Comparison of ENCODE assay signal across 27 mouse cellular contexts in the genomic region with DNA sequence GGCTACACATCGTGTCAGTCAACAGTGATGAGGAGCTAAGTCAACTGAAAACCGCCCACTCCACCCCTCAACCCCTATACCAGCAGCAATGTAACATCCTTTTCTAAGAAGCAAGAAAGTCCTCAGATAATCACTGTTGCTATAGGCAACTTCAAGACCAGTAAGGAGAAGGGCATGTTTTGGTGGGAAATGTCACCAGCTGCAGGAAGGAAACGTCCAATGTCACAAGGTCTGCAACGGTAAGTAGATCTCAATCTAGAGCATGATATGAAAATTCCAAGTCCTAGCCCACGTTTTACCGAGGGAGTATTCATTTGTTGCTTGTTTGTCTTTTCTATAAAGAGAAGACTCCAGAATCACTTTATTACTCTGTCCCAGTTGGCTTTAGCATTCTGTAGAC.
"Had no signal": no experiment of that assay in that cellular context is flagged by ENCODE, and none has a peak within 500 bp of the region (broad histone marks: within the 10 kb centered on the region; RNA-seq: fewer than 3 reads in every experiment).

No protein-coding gene starts in this region.

- H3K9ac ChIP-seq: limb, embryonic 12.5 days; limb, embryonic 13.5 days; limb, embryonic 15.5 days; liver, embryonic 12.5 days; liver, embryonic 13.5 days; liver, embryonic 14.5 days; liver, embryonic 15.5 days; liver, postnatal 0 days; lung, embryonic 14.5 days; lung, embryonic 15.5 days; midbrain, embryonic 12.5 days; midbrain, embryonic 13.5 days; midbrain, embryonic 15.5 days had no signal

- H3K36me3 ChIP-seq: limb, embryonic 10.5 days; limb, embryonic 15.5 days; liver, embryonic 12.5 days; liver, embryonic 13.5 days; liver, embryonic 15.5 days; lung, embryonic 15.5 days; midbrain, embryonic 10.5 days; midbrain, embryonic 12.5 days; midbrain, embryonic 13.5 days; midbrain, embryonic 15.5 days had no signal

- DNase-seq: left cerebral cortex, postnatal 4 days; liver; liver, embryonic 13.5 days; liver, postnatal 0 days; lung, adult 18-20 months; lung, adult 2 months; lung, embryonic 14.5 days; lung, postnatal 10 days; lung, postnatal 14 days; lung, postnatal 36 days; lung, postnatal 4 days; midbrain, embryonic 14.5 days had no signal

- H3K27me3 ChIP-seq: limb, embryonic 12.5 days; limb, embryonic 13.5 days; limb, embryonic 15.5 days; liver, embryonic 12.5 days; liver, embryonic 13.5 days; liver, embryonic 15.5 days; lung, embryonic 15.5 days; megakaryocyte, embryonic 14.5 days; midbrain, embryonic 12.5 days; midbrain, embryonic 13.5 days; midbrain, embryonic 15.5 days had no signal

- H3K9me3 ChIP-seq: limb, embryonic 10.5 days; limb, embryonic 12.5 days; limb, embryonic 13.5 days; limb, embryonic 15.5 days; liver, embryonic 12.5 days; liver, embryonic 13.5 days; liver, embryonic 15.5 days; lung, embryonic 15.5 days; megakaryocyte, embryonic 14.5 days; midbrain, embryonic 10.5 days; midbrain, embryonic 12.5 days; midbrain, embryonic 13.5 days; midbrain, embryonic 15.5 days had no signal

- H3K4me3 ChIP-seq: limb, embryonic 10.5 days; limb, embryonic 12.5 days; limb, embryonic 13.5 days; limb, embryonic 15.5 days; liver, embryonic 12.5 days; liver, embryonic 13.5 days; liver, embryonic 15.5 days; lung, embryonic 15.5 days; megakaryocyte, embryonic 14.5 days; midbrain, embryonic 10.5 days; midbrain, embryonic 12.5 days; midbrain, embryonic 13.5 days; midbrain, embryonic 15.5 days; myocyte had no signal

- H3K27ac ChIP-seq: limb, embryonic 10.5 days; limb, embryonic 12.5 days; limb, embryonic 13.5 days; limb, embryonic 15.5 days; liver, embryonic 12.5 days; liver, embryonic 13.5 days; liver, embryonic 14.5 days; liver, embryonic 15.5 days; lung, embryonic 15.5 days; macrophage; midbrain, embryonic 10.5 days; midbrain, embryonic 12.5 days; midbrain, embryonic 13.5 days; midbrain, embryonic 15.5 days had no signal

- H3K4me1 ChIP-seq: midbrain, embryonic 15.5 days had no signal
